Mouse (Mus musculus): ENCODE results near the gene Myo15. TPM values are rescaled to one million over a fixed set of nuclear protein-coding genes. Genes with fewer than 3 reads are reported as not detected.

The Myo15 gene
- total and polyA plus RNA-seq, 3 experiments: 0.04 to 0.07 TPM; not detected in 1

GRCm38 (mm10) chr11:60553091-60553490 is 84.0 kb downstream of the Myo15 start:
- Histone ChIP-seq H3K27ac (ENCODE audit: control insufficient read depth, low read depth, low read length) (no peak overlapping the region), H3K27me3 (ENCODE audit: control insufficient read depth in 1 of 2, insufficient read depth in 2 of 2, low read length in 2 of 2) (no peaks in the 10 kb centered on the region), H3K4me1 (ENCODE audit: control insufficient read depth in 1 of 2, insufficient read depth in 2 of 2, low read length in 2 of 2) (no peaks in the 10 kb centered on the region), H3K79me2 (ENCODE audit: control insufficient read depth, insufficient read depth, low read length, poor library complexity) (peaks cover 7% of the 10 kb centered on the region), H3K4me3 (ENCODE audit: control insufficient read depth in 1 of 2, insufficient read depth in 1 of 2, low read depth in 2 of 2, low read length in 2 of 2) (no peak overlapping the region), H3K9me3 (replicated peaks; ENCODE audit: insufficient read depth, low read length) (no peaks in the 10 kb centered on the region), H3K9ac (ENCODE audit: control insufficient read depth, low read depth, low read length, poor library complexity, severe bottlenecking) (no peak overlapping the region), H3K36me3 (ENCODE audit: control insufficient read depth in 1 of 2, insufficient read depth in 2 of 2, low read length in 2 of 2) (peaks cover 0 to 56% of the 10 kb centered on the region in 2 experiments; a peak in 2 of 4 replicates)
- no peak for DNase-seq (ENCODE audit: low read depth, low spot score)
- TF ChIP-seq UBTF (IDR thresholded peaks at IDR 0.05; ENCODE audit: borderline replicate concordance, insufficient read depth, low read depth, low read length) (no peak), SMC3 (IDR thresholded peaks at IDR 0.05; ENCODE audit: low read depth, low read length) (no peak), USF2 (IDR thresholded peaks at IDR 0.05; ENCODE audit: borderline replicate concordance in 1 of 2, insufficient read depth in 1 of 2, low read depth in 1 of 2, low read length in 2 of 2) (no peak), ETS1 (IDR thresholded peaks at IDR 0.05; ENCODE audit: low read depth, low read length) (no peak), NRF1 (IDR thresholded peaks at IDR 0.05; ENCODE audit: insufficient read depth, low read depth, low read length, poor library complexity, severe bottlenecking) (no peak), MAX (IDR thresholded peaks at IDR 0.05; ENCODE audit: low read length) (no peak), CTCF (IDR thresholded peaks at IDR 0.05 in 2 of 3, conservative IDR thresholded peaks at IDR 0.05 in 1 of 3; ENCODE audit: control insufficient read depth in 1 of 3, insufficient read depth in 1 of 3, low read depth in 2 of 3, low read length in 3 of 3, poor library complexity in 1 of 3, severe bottlenecking in 1 of 3) (no peak), E2F4 (IDR thresholded peaks at IDR 0.05; ENCODE audit: borderline replicate concordance, low read depth, low read length) (no peak), SIN3A (IDR thresholded peaks at IDR 0.05; ENCODE audit: low read length) (no peak), MEF2A (IDR thresholded peaks at IDR 0.05; ENCODE audit: extremely low read depth, insufficient replicate concordance, low read depth, low read length, poor library complexity, severe bottlenecking) (no peak), MAZ (IDR thresholded peaks at IDR 0.05; ENCODE audit: low read depth, low read length) (no peak), USF1 (IDR thresholded peaks at IDR 0.05; ENCODE audit: low read depth, low read length) (no peak), KAT2A (conservative IDR thresholded peaks at IDR 0.05; ENCODE audit: low read depth, low read length) (no peak)

GRCm38 (mm10) chr11:60557675-60558074 is 88.5 kb downstream of the Myo15 start:
- Histone ChIP-seq H3K36me3 (ENCODE audit: control insufficient read depth in 1 of 2, insufficient read depth in 2 of 2, low read length in 2 of 2) (peaks cover 0 to 31% of the 10 kb centered on the region in 2 experiments; a peak in 2 of 4 replicates), H3K4me1 (ENCODE audit: control insufficient read depth in 1 of 2, insufficient read depth in 2 of 2, low read length in 2 of 2) (no peaks in the 10 kb centered on the region), H3K79me2 (ENCODE audit: control insufficient read depth, insufficient read depth, low read length, poor library complexity) (no peaks in the 10 kb centered on the region), H3K9me3 (replicated peaks; ENCODE audit: insufficient read depth, low read length) (no peaks in the 10 kb centered on the region), H3K4me3 (ENCODE audit: control insufficient read depth in 1 of 2, insufficient read depth in 1 of 2, low read depth in 2 of 2, low read length in 2 of 2) (no peak overlapping the region), H3K27me3 (ENCODE audit: control insufficient read depth in 1 of 2, insufficient read depth in 2 of 2, low read length in 2 of 2) (no peaks in the 10 kb centered on the region), H3K9ac (ENCODE audit: control insufficient read depth, low read depth, low read length, poor library complexity, severe bottlenecking) (no peak overlapping the region), H3K27ac (ENCODE audit: control insufficient read depth, low read depth, low read length) (no peak overlapping the region)
- no peak for DNase-seq (ENCODE audit: low read depth, low spot score)
- TF ChIP-seq ZNF384 (IDR thresholded peaks at IDR 0.05; ENCODE audit: low read depth, low read length) (peak; percentile 99), EP300 (IDR thresholded peaks at IDR 0.05; ENCODE audit: low read depth in 1 of 2, low read length in 2 of 2) (0 out of 4 replicates have a peak, but pooled peaks of 1 of the 2 experiments have one; percentile 19), CHD1 (IDR thresholded peaks at IDR 0.05; ENCODE audit: low read depth, low read length) (no peak)
